Mouse (Mus musculus) stomach, embryonic 14.5 days (tissue): ENCODE results near the gene Susd2. TPM values are rescaled to one million over a fixed set of nuclear protein-coding genes. Genes with fewer than 3 reads are reported as not detected.

ENCODE experiments used
- ATAC-seq: fragments of 200-750 bp; cut with Nextera tagmentation; 2 replicates; pipeline ENCODE4 v1.8.0; 2017; ENCODE audit warnings: low read depth, moderate TSS enrichment; ENCODE audit not compliant: insufficient number of reproducible peaks, insufficient read depth, low FRiP score
- H3K27ac ChIP-seq: fragments of 300-500 bp; sonication (generic); 2 replicates; pipeline ENCODE4 v1.5.1; 2014; ENCODE audit warnings: mild to moderate bottlenecking, low read length, moderate library complexity, mixed read lengths
- H3K27me3 ChIP-seq: fragments of 300-500 bp; sonication (generic); 2 replicates; pipeline ENCODE4 v1.6.1; 2014; ENCODE audit warnings: low read length, control low read depth, mixed read lengths; ENCODE audit not compliant: control insufficient read depth, insufficient read depth
- H3K36me3 ChIP-seq: fragments of 300-500 bp; sonication (generic); 2 replicates; pipeline ENCODE4 v1.6.1; 2014; ENCODE audit warnings: mild to moderate bottlenecking, control low read depth, low read length, moderate library complexity, mixed read lengths; ENCODE audit not compliant: control insufficient read depth, insufficient read depth
- H3K4me1 ChIP-seq: fragments of 300-500 bp; sonication (generic); 2 replicates; pipeline ENCODE4 v1.6.1; 2014; ENCODE audit warnings: low read length, control low read depth, mixed read lengths; ENCODE audit not compliant: control insufficient read depth, insufficient read depth
- H3K4me2 ChIP-seq: fragments of 300-500 bp; sonication (generic); replicated peaks from 2 replicates; pipeline ENCODE4 v1.6.1; 2014; ENCODE audit warnings: low read depth, low read length, control low read depth
- H3K4me3 ChIP-seq: fragments of 300-500 bp; sonication (generic); 2 replicates; pipeline ENCODE4 v1.5.1; 2014; ENCODE audit warnings: low read depth, low read length, control low read depth
- H3K9ac ChIP-seq: fragments of 300-500 bp; sonication (generic); replicated peaks from 2 replicates; pipeline ENCODE4 v1.6.1; 2014; ENCODE audit warnings: low read depth, mild to moderate bottlenecking, control low read depth, low read length, moderate library complexity, mixed read lengths
- H3K9me3 ChIP-seq: fragments of 300-500 bp; sonication (generic); 2 replicates; pipeline ENCODE4 v1.6.1; 2016; ENCODE audit warnings: low read depth, low read length, control low read depth; ENCODE audit not compliant: control insufficient read depth
- WGBS: fragments of 180-500 bp; shearing (Covaris S2); extraction: QIAGEN DNeasy Blood & Tissue Kit; methylation state at CpG from one replicate; pipeline ENCODE4 v1.1.7; 2014; 5-methylcytosine and 5-hydroxymethylcytosine counted together
- polyA plus RNA-seq: library from polyadenylated mRNA; unstranded; fragments of >200 nt; fragmentation: Nextera tagmentation; extraction: Ambion mirVana; gene quantifications from 2 replicates; pipeline ENCODE4 v1.2.1, GENCODE M21; 2014

Susd2 gene
- polyA plus RNA-seq, 1 experiment from 2014 or later, result 8.3 TPM

DNA sequence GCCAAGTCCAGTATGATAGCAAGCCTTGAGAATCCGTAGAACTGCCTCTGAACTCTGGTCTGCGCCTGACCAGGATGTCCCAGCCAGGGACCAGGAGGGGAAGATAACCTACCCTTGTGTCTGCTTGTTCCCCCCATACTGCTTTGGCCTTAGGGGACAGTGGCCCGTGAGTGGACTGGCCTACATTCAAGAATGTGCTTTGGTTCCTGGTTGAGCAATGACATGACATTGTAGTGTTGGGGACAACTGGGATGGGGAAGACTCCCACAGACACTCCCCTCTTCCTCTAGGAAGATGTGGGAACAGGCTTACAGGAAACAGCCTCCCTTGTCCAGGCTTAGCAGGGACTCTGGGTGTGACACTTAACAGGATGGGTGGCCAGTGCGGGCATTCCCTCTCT lies 56.0 kb downstream of the Susd2 start:
- no peak overlapping the region for H3K4me2 ChIP-seq
- no peak overlapping the region for H3K4me3 ChIP-seq
- no peak overlapping the region for H3K9ac ChIP-seq
- 78% methylated on average over 4 of the region's 4 CpGs for WGBS
- ATAC-seq, result no peak
- H3K9me3 ChIP-seq, result no peaks in the 10 kb centered on the region
- H3K27ac ChIP-seq, result peak overlapping the region; percentile 27; the same call in 1 of the 2 replicates
- no peaks in the 10 kb centered on the region for H3K27me3 ChIP-seq
- H3K4me1 ChIP-seq, result peaks cover 20% of the 10 kb centered on the region
- no peaks in the 10 kb centered on the region for H3K36me3 ChIP-seq

Other genes with a start within 250 kb of the Susd2 start
- 0.95 and 2.5 TPM in 2 replicates for gene Upb1, start 242.9 kb downstream of the Susd2 start, polyA plus RNA-seq
- 141 and 151 TPM in 2 replicates for gene Snrpd3, start 126.5 kb downstream of the Susd2 start, polyA plus RNA-seq
- 29.9 and 30.5 TPM in 2 replicates for gene Gucd1, start 126.0 kb downstream of the Susd2 start, polyA plus RNA-seq
- 2.2 TPM in 2 replicates for gene Lrrc75b, start 83.7 kb downstream of the Susd2 start, polyA plus RNA-seq
- gene Ggt1, start 82.4 kb downstream of the Susd2 start, polyA plus RNA-seq, result 3.1 and 3.8 TPM in 2 replicates
- 4.1 and 5.2 TPM in 2 replicates for gene Ggt5, start 54.7 kb downstream of the Susd2 start, polyA plus RNA-seq
- gene Cabin1, start 120.3 kb upstream of the Susd2 start, polyA plus RNA-seq, result 42.7 and 49.0 TPM in 2 replicates
- 65.3 and 65.5 TPM in 2 replicates for gene Ddt, start 129.4 kb upstream of the Susd2 start, polyA plus RNA-seq
- gene Gm20441, start 136.9 kb upstream of the Susd2 start, polyA plus RNA-seq, result not detected in 2 replicates
- gene Gstt3, start 137.4 kb upstream of the Susd2 start, polyA plus RNA-seq, result 46.5 and 48.5 TPM in 2 replicates
- gene Gstt1, start 154.6 kb upstream of the Susd2 start, polyA plus RNA-seq, result 11.6 and 12.6 TPM in 2 replicates
- not detected in 2 replicates for gene Gstt4, start 178.5 kb upstream of the Susd2 start, polyA plus RNA-seq
- 43.5 and 47.4 TPM in 2 replicates for gene Gstt2, start 193.4 kb upstream of the Susd2 start, polyA plus RNA-seq
- 1,950 and 2,198 TPM in 2 replicates for gene Mif, start 216.2 kb upstream of the Susd2 start, polyA plus RNA-seq
- gene Derl3, start 249.4 kb upstream of the Susd2 start, polyA plus RNA-seq, result 2.3 and 3.3 TPM in 2 replicates